ENCODE assay signal across 22 mouse cellular contexts in the genomic region with DNA sequence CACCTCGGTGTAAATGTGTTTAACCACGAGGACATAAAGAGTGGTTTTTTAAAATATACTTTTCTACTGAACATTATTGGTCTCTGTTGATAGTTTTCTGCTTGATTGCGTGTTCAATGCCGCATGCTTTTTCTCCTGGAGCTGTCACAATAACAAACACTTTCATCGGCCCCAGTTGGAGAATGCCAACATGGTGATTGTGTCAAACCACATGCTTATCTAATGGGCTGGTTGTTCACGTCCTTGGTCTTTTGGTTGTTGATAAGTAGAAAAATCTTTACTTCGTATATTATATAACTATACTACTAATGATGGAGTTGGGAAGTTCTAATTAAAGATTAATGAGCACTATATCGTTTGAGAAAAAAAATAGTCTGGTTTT.
"Had no signal": no experiment of that assay in that cellular context is flagged by ENCODE, and none has a peak within 500 bp of the region (broad histone marks: within the 10 kb centered on the region; RNA-seq: fewer than 3 reads in every experiment).

No protein-coding gene starts in this region.

- H3K27me3 ChIP-seq: heart, embryonic 12.5 days; hindbrain, embryonic 12.5 days; hindbrain, embryonic 15.5 days; intestine, embryonic 15.5 days; limb, embryonic 13.5 days; limb, embryonic 15.5 days; liver, embryonic 12.5 days had no signal

- H3K9me3 ChIP-seq: heart, embryonic 10.5 days; heart, embryonic 12.5 days; hindbrain, embryonic 10.5 days; hindbrain, embryonic 12.5 days; hindbrain, embryonic 15.5 days; intestine, embryonic 15.5 days; limb, embryonic 13.5 days; limb, embryonic 15.5 days; liver, embryonic 12.5 days had no signal

- H3K9ac ChIP-seq: heart, embryonic 12.5 days; hindbrain, embryonic 12.5 days; hindbrain, embryonic 15.5 days; intestine, embryonic 15.5 days; limb, embryonic 13.5 days; limb, embryonic 15.5 days; liver, embryonic 12.5 days had no signal

- H3K36me3 ChIP-seq: hindbrain, embryonic 10.5 days; hindbrain, embryonic 12.5 days; hindbrain, embryonic 15.5 days; intestine, embryonic 15.5 days; limb, embryonic 15.5 days; liver, embryonic 12.5 days had no signal

- H3K4me3 ChIP-seq: heart, embryonic 10.5 days; heart, embryonic 12.5 days; hindbrain, embryonic 10.5 days; hindbrain, embryonic 12.5 days; hindbrain, embryonic 15.5 days; intestine, embryonic 15.5 days; limb, embryonic 13.5 days; limb, embryonic 15.5 days; liver, embryonic 12.5 days had no signal

- H3K27ac ChIP-seq: heart, embryonic 10.5 days; hindbrain, embryonic 12.5 days; hindbrain, embryonic 15.5 days; intestine, embryonic 15.5 days; kidney, postnatal 0 days; limb, embryonic 13.5 days; limb, embryonic 15.5 days; liver, embryonic 12.5 days had no signal

- DNase-seq: gastrocnemius, postnatal 14 days; heart, postnatal 10 days; heart, postnatal 4 days; kidney, adult 18-20 months; kidney, adult 8-10 months; kidney, postnatal 14 days; kidney, postnatal 36 days; layer of hippocampus, adult 9-11 months; layer of hippocampus, postnatal 36 days; left cerebral cortex, postnatal 4 days had no signal

- ATAC-seq: inflammation-experienced regulatory T-cells, adult 6 months; intestine, embryonic 15.5 days; intestine, postnatal 0 days; liver, embryonic 12.5 days had no signal

- H3K4me2 ChIP-seq: heart, embryonic 12.5 days; hindbrain, embryonic 12.5 days; hindbrain, embryonic 15.5 days; intestine, embryonic 15.5 days; limb, embryonic 13.5 days; limb, embryonic 15.5 days; liver, embryonic 12.5 days had no signal
